Mouse (Mus musculus): ENCODE data around the gene Nupr1.

The Nupr1 gene

GRCm38 (mm10) chr7:126596414-126596813 is 34.2 kb downstream of the Nupr1 start:
- DNase-seq (ENCODE audit: low spot score), result no peak

- DNase-seq (ENCODE audit: low spot score), result no peak
These were observed 34.8 kb downstream of the Nupr1 start for GRCm38 (mm10) chr7:126595890-126596289.

- no peak for DNase-seq (ENCODE audit: low spot score)
These were observed 35.6 kb downstream of the Nupr1 start, which contains the start of gene Il27 for GRCm38 (mm10) chr7:126594862-126595561. Gene Il27, minus strand, starts transcription at chr7:126594941.

GRCm38 (mm10) chr7:126587779-126588178 is 42.9 kb downstream of the Nupr1 start:
- peak; percentile 83 for DNase-seq (ENCODE audit: low spot score)

- DNase-seq (ENCODE audit: low spot score), result no peak
These were observed 43.8 kb downstream of the Nupr1 start for GRCm38 (mm10) chr7:126586839-126587238.

GRCm38 (mm10) chr7:126585717-126586116 is 44.9 kb downstream of the Nupr1 start, which contains the start of gene Cln3:
Gene Cln3, minus strand, starts transcription at chr7:126585817.
- DNase-seq (ENCODE audit: low spot score), result no peak

- DNase-seq (ENCODE audit: low spot score), result no peak
These were observed 46.1 kb downstream of the Nupr1 start, which contains the start of gene Apobr for GRCm38 (mm10) chr7:126584506-126584977. Gene Apobr, plus strand, starts transcription at chr7:126584942.

GRCm38 (mm10) chr7:126583761-126584160 is 46.9 kb downstream of the Nupr1 start:
- DNase-seq (ENCODE audit: low spot score), result peak; percentile 13

- DNase-seq (ENCODE audit: low spot score), result peak; percentile 92
These were observed 47.4 kb downstream of the Nupr1 start for GRCm38 (mm10) chr7:126583251-126583709.

- DNase-seq (ENCODE audit: low spot score), result peak; percentile 44
These were observed 47.9 kb downstream of the Nupr1 start for GRCm38 (mm10) chr7:126582759-126583158.

- no peak for DNase-seq (ENCODE audit: low spot score)
These were observed 49.0 kb downstream of the Nupr1 start for GRCm38 (mm10) chr7:126581661-126582060.

GRCm38 (mm10) chr7:126579172-126579571 is 51.5 kb downstream of the Nupr1 start:
- peak; percentile 61 for DNase-seq (ENCODE audit: low spot score)

- DNase-seq (ENCODE audit: low spot score), result peak; percentile 64
These were observed 53.7 kb downstream of the Nupr1 start for GRCm38 (mm10) chr7:126576946-126577345.
